Mouse (Mus musculus) liver, embryonic 14.5 days (tissue): ENCODE measurements around the gene Axl. TPM values are rescaled to one million over a fixed set of nuclear protein-coding genes. Genes with fewer than 3 reads are reported as not detected.

ENCODE experiments used
- ATAC-seq: fragments of 200-750 bp; cut with Nextera tagmentation; 2 replicates; pipeline ENCODE4 v1.8.0; 2017; ENCODE audit warnings: moderate number of reproducible peaks, mild to moderate bottlenecking, moderate library complexity; ENCODE audit not compliant: insufficient read depth
- DNase-seq, 3 experiments: peaks; one replicate each; pipeline ENCODE4 v3.0.0-alpha.2; 2012 to 2013; ENCODE audit warnings: low read depth in 3 of 3, low spot score in 3 of 3
- H3K27ac ChIP-seq: fragments of 300-500 bp; sonication (generic); 2 replicates; pipeline ENCODE4 v1.5.1; 2014; ENCODE audit warnings: moderate library complexity, mild to moderate bottlenecking, control low read depth, inconsistent platforms
- H3K27me3 ChIP-seq: fragments of 300-500 bp; sonication (generic); 2 replicates; pipeline ENCODE4 v1.6.1; 2014; ENCODE audit warnings: mild to moderate bottlenecking, low read length, moderate library complexity; ENCODE audit not compliant: control insufficient read depth, insufficient read depth
- H3K36me3 ChIP-seq: fragments of 300-500 bp; sonication (generic); replicated peaks from 2 replicates; pipeline ENCODE4 v1.6.1; 2014; ENCODE audit warnings: low read depth; ENCODE audit not compliant: control insufficient read depth, insufficient read depth
- H3K4me1 ChIP-seq, 2 experiments: fragments of 200-500 bp in 1 of 2; fragments of 300-500 bp in 1 of 2; sonication (generic) in 1 of 2; replicated peaks; 2 replicates each; pipeline ENCODE4 v1.6.1; 2012 to 2014; ENCODE audit warnings: antibody characterized with exemption in 1 of 2, inconsistent platforms in 1 of 2, low read length in 1 of 2; ENCODE audit not compliant: control insufficient read depth in 2 of 2, insufficient read depth in 2 of 2
- H3K4me2 ChIP-seq: fragments of 300-500 bp; sonication (generic); 2 replicates; pipeline ENCODE4 v1.6.1; 2014; ENCODE audit warnings: low read depth, mild to moderate bottlenecking, control low read depth, moderate library complexity
- H3K4me3 ChIP-seq, 2 experiments: fragments of 200-500 bp in 1 of 2; fragments of 300-500 bp in 1 of 2; sonication (generic) in 1 of 2; 2 replicates each; pipeline ENCODE4 v1.5.1; 2012 to 2014; ENCODE audit warnings: low read depth in 2 of 2, low read length in 2 of 2, mild to moderate bottlenecking in 2 of 2, control low read depth in 1 of 2, inconsistent platforms in 1 of 2, moderate library complexity in 1 of 2; ENCODE audit not compliant: insufficient read depth in 1 of 2
- H3K9ac ChIP-seq: fragments of 300-500 bp; sonication (generic); replicated peaks from 2 replicates; pipeline ENCODE4 v1.6.1; 2014; ENCODE audit warnings: mild to moderate bottlenecking, control low read depth, moderate library complexity
- H3K9me3 ChIP-seq: fragments of 300-500 bp; sonication (generic); 2 replicates; pipeline ENCODE4 v1.6.1; 2016; ENCODE audit warnings: low read length, mixed read lengths; ENCODE audit not compliant: control insufficient read depth
- CTCF ChIP-seq: IDR thresholded peaks from 2 replicates; pipeline ENCODE4 v1.5.1; 2016; ENCODE audit warnings: antibody characterized with exemption, low read depth, control low read depth
- EP300 ChIP-seq: IDR thresholded peaks from 2 replicates; pipeline ENCODE4 v1.6.1; 2016; ENCODE audit warnings: antibody characterized with exemption, low read depth
- WGBS: fragments of 180-500 bp; shearing (Covaris S2); extraction: QIAGEN DNeasy Blood & Tissue Kit; methylation state at CpG from one replicate; pipeline ENCODE4 v1.1.7; 2014; ENCODE audit not compliant: insufficient replicate concordance; 5-methylcytosine and 5-hydroxymethylcytosine counted together
- polyA plus RNA-seq, 2 experiments: library from polyadenylated mRNA; depleted of rRNA in 1 of 2; stranded (reverse) in 1 of 2; unstranded in 1 of 2; fragments of >200 nt; fragmentation: Nextera tagmentation in 1 of 2; extraction: Ambion mirVana in 1 of 2; gene quantifications; 2 replicates each; pipeline versions ENCODE4 v1.2.1 to v1.2.3; 2012 to 2014

The Axl gene
- polyA plus RNA-seq, 2 experiments = 5.8 to 11.8 TPM

DNA sequence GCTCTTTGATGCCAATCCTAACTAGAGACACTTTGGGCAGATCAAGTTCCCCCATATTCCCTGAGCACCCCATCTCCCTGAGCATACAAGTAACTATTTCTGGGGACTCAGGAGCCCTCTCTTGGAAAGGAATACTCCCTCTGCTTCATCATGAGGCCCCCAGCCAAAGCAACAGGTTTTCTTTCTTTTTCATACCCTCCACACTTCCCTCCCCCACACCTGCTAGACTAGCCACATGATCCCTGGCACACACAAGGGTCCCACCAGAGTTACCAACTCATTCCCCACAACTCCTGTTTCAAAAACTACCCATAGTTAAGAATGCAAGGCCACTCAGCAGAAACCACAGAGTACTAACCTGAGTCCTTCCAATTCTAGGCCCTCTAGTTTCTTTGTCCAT lies 35.4 kb downstream of the Axl start:
- H3K27me3 ChIP-seq = no peaks in the 10 kb centered on the region
- no peaks in the 10 kb centered on the region for H3K9me3 ChIP-seq
- ATAC-seq = no peak
- peaks cover 42% of the 10 kb centered on the region for H3K36me3 ChIP-seq
- peak overlapping the region; percentile 100 for H3K4me2 ChIP-seq
- no peak overlapping the region for H3K27ac ChIP-seq
- H3K4me1 ChIP-seq = peaks cover 17 to 18% of the 10 kb centered on the region in 2 experiments
- no peak for TF ChIP-seq CTCF
- no peak for TF ChIP-seq EP300
- H3K9ac ChIP-seq = peak overlapping the region; percentile 100
- DNase-seq = no peak
- peak overlapping the region; percentile 90 to 100 for H3K4me3 ChIP-seq

DNA sequence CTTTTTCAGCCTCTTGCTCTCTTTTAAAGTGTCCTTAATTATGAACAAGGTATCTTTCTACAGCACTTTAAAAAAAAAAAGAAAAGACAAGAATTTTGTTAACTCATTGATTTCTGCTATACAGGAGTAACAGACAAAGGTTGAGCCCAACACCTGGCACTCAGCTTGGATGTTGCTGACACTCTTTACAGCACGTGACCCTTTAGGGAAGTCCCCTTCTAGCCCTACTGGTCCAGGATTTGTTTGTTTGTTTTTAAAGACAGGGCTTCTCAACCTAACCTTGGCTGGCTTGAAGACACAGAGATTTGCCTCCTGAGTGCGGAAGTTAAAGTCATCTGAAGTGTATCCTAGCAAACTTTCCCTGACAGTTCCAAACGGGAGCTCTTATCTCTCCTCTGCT lies 41.7 kb downstream of the Axl start:
- H3K36me3 ChIP-seq = peaks cover 99% of the 10 kb centered on the region
- H3K4me2 ChIP-seq = no peak overlapping the region
- H3K4me3 ChIP-seq = no peak overlapping the region
- DNase-seq (no peak), ATAC-seq (no peak)
- TF ChIP-seq EP300 (no peak), CTCF (no peak)
- no peaks in the 10 kb centered on the region for H3K9me3 ChIP-seq
- H3K27me3 ChIP-seq = no peaks in the 10 kb centered on the region
- no peak overlapping the region for H3K27ac ChIP-seq
- WGBS = 66% methylated on average over 3 of the region's 3 CpGs
- H3K9ac ChIP-seq = no peak overlapping the region
- peaks cover under 1 to 4% of the 10 kb centered on the region in 2 experiments; a peak in 3 of 4 replicates for H3K4me1 ChIP-seq

GRCm38 (mm10) chr7:25738277-25738676 lies 50.2 kb downstream of the Axl start:
- no peak for DNase-seq
- H3K4me1 ChIP-seq = peaks cover 6 to 8% of the 10 kb centered on the region in 2 experiments; a peak in 3 of 4 replicates
- no peaks in the 10 kb centered on the region for H3K9me3 ChIP-seq
- no peaks in the 10 kb centered on the region for H3K27me3 ChIP-seq
- peaks cover 97% of the 10 kb centered on the region for H3K36me3 ChIP-seq
- WGBS = 23% methylated on average over 3 of the region's 3 CpGs
- ATAC-seq = peak; percentile 64; the same call in 1 of the 2 replicates
- no peak overlapping the region for H3K9ac ChIP-seq
- H3K27ac ChIP-seq = no peak overlapping the region
- H3K4me2 ChIP-seq = no peak overlapping the region
- TF ChIP-seq EP300 (0 out of 2 replicates have a peak, but pooled peaks have one; percentile 41), CTCF (no peak)
- H3K4me3 ChIP-seq = no peak overlapping the region

DNA sequence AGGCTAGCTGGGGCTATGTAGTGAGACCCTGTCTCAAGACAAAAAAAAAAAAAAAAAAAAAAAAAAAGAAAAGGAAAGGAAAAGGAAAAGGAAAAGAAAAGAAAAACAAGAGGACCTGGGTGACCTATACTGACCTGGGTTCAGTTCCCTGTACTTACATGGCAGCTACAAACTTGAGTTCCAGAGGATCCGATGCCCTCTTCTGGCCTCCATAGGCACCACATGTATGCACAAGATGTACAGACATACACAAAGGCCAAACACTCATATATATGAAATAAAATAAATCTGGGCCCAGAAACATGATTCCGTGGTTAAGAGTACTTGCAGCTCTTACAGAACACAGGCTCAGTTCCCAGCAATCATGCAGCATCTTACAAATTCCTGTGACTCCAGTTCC lies 51.6 kb downstream of the Axl start:
- Histone ChIP-seq H3K9me3 (no peaks in the 10 kb centered on the region), H3K27me3 (no peaks in the 10 kb centered on the region), H3K27ac (no peak overlapping the region), H3K4me2 (no peak overlapping the region), H3K36me3 (peaks cover 97% of the 10 kb centered on the region), H3K9ac (no peak overlapping the region), H3K4me1 (peaks cover 6 to 8% of the 10 kb centered on the region in 2 experiments; a peak in 3 of 4 replicates), H3K4me3 (no peak overlapping the region)
- no peak for TF ChIP-seq EP300
- peak; percentile 46; the same call in 1 of the 2 replicates for TF ChIP-seq CTCF
- ATAC-seq (no peak), DNase-seq (no peak)
- 83% methylated on average over 2 of the region's 2 CpGs for WGBS

DNA sequence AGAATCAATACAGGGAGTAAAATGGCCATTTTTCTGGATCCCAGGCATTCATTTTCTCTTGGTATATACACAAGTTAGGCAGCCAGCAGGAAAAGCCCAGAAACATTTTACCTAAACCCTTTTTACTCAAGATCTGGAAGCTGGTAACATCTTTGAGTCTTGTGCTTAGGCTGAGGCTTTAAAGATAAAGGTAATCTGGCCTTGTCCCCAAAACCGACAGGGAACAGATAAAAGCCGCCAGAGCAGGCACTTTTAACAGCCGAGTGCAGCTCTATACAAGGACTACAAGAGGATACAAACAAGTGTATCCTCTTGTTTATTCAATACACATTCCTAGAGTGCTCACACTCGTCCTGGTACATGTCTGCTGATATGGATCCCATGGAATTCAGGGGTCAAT lies 53.5 kb downstream of the Axl start:
- no peak overlapping the region for H3K27ac ChIP-seq
- DNase-seq (no peak), ATAC-seq (no peak)
- H3K4me3 ChIP-seq = no peak overlapping the region
- no peaks in the 10 kb centered on the region for H3K9me3 ChIP-seq
- WGBS = 15% methylated on average over 4 of the region's 4 CpGs
- H3K4me2 ChIP-seq = no peak overlapping the region
- H3K4me1 ChIP-seq = peaks cover 6 to 7% of the 10 kb centered on the region in 2 experiments; a peak in 3 of 4 replicates
- peak; percentile 57 for TF ChIP-seq EP300
- TF ChIP-seq CTCF = no peak
- H3K36me3 ChIP-seq = peaks cover 97% of the 10 kb centered on the region
- H3K9ac ChIP-seq = no peak overlapping the region
- no peaks in the 10 kb centered on the region for H3K27me3 ChIP-seq
